Mouse (Mus musculus): ENCODE results near the gene Skil.

Skil gene

GRCm38 (mm10) chr3:31165803-31166202, 70.9 kb downstream of the Skil start:
- no peak for ATAC-seq (ENCODE audit: insufficient number of reproducible peaks, low FRiP score, low TSS enrichment)

- ATAC-seq (ENCODE audit: insufficient number of reproducible peaks, low FRiP score, low TSS enrichment), result no peak
These were observed 71.6 kb downstream of the Skil start for GRCm38 (mm10) chr3:31166365-31166871.
